ENCODE assay signal across 13 mouse cellular contexts in genomic region chr10:75676286-75676685, GRCm38 (mm10). TPM values are rescaled to one million over a fixed set of nuclear protein-coding genes. Genes with fewer than 3 reads are reported as not detected.
DNase-seq lines count a peak whose midpoint lies in the region; ATAC-seq and TF ChIP-seq lines count a peak whose summit lies in the region.
"Had no signal": no experiment of that assay in that cellular context is flagged by ENCODE, and none has a peak within 500 bp of the region (broad histone marks: within the 10 kb centered on the region; RNA-seq: fewer than 3 reads in every experiment).

No protein-coding gene starts in this region.

- ATAC-seq in forebrain, embryonic 13.5 days, result no peak
- no peak for ATAC-seq in intestine, postnatal 0 days
- ATAC-seq: midbrain, embryonic 16.5 days had no signal

- no peak for DNase-seq in forebrain, embryonic 10.5 days (ENCODE audit: extremely low spot score, low spot score)
- no peak for DNase-seq in layer of hippocampus, adult 2 months (ENCODE audit: low spot score in 2 of 2)
- no peak for DNase-seq in layer of hippocampus, adult 11-12 months (ENCODE audit: low spot score)
- peak; percentile 52 for DNase-seq in NIH3T3 (ENCODE audit: low read depth)
- DNase-seq in adrenal gland, adult 8-10 months, result no peak
- DNase-seq in neural tube, embryonic 10.5 days (ENCODE audit: extremely low spot score, low spot score), result no peak
- DNase-seq: adrenal gland, postnatal 25 days; cerebellum, adult 18-20 months; right cerebral cortex, postnatal 4 days; thymus, postnatal 36 days had no signal

- 88% methylated on average over 2 of the region's 2 CpGs for WGBS in forebrain, embryonic 10.5 days
- 87% methylated on average over 2 of the region's 2 CpGs for WGBS in forebrain, embryonic 13.5 days
- 73% methylated on average over 2 of the region's 2 CpGs for WGBS in intestine, postnatal 0 days

- H3K27ac ChIP-seq in forebrain, embryonic 10.5 days, result 0 out of 2 replicates have a peak overlapping the region, but pooled peaks have one; percentile 21
- H3K27ac ChIP-seq in forebrain, embryonic 13.5 days, result no peak overlapping the region
- H3K27ac ChIP-seq in layer of hippocampus, adult 2 months, result peak overlapping the region; percentile 88
- H3K27ac ChIP-seq in intestine, postnatal 0 days (ENCODE audit: low read depth, low read length), result peak overlapping the region; percentile 54

- peaks cover 96% of the 10 kb centered on the region for H3K36me3 ChIP-seq in forebrain, embryonic 10.5 days (replicated peaks)
- peaks cover 68% of the 10 kb centered on the region for H3K36me3 ChIP-seq in forebrain, embryonic 13.5 days (ENCODE audit: poor library complexity, severe bottlenecking)
- peaks cover 7% of the 10 kb centered on the region; the same call in 1 of the 2 replicates for H3K36me3 ChIP-seq in intestine, postnatal 0 days (ENCODE audit: control insufficient read depth, insufficient read depth)

- no peak overlapping the region for H3K4me3 ChIP-seq in forebrain, embryonic 10.5 days
- H3K4me3 ChIP-seq in forebrain, embryonic 13.5 days, result no peak overlapping the region
- no peak overlapping the region for H3K4me3 ChIP-seq in layer of hippocampus, adult 2 months
- H3K4me3 ChIP-seq in intestine, postnatal 0 days (ENCODE audit: low read depth, low read length), result no peak overlapping the region

- TF ChIP-seq CTCF in layer of hippocampus, adult 2 months (conservative IDR thresholded peaks at IDR 0.05), result no peak
- 0 out of 2 replicates have a peak, but pooled peaks have one; percentile 6 for TF ChIP-seq CTCF in intestine, postnatal 0 days (IDR thresholded peaks at IDR 0.05; ENCODE audit: low read depth)

- H3K27me3 ChIP-seq in forebrain, embryonic 10.5 days (ENCODE audit: poor library complexity, severe bottlenecking), result no peaks in the 10 kb centered on the region
- no peaks in the 10 kb centered on the region for H3K27me3 ChIP-seq in forebrain, embryonic 13.5 days
- H3K27me3 ChIP-seq in intestine, postnatal 0 days (replicated peaks; ENCODE audit: control insufficient read depth, insufficient read depth, low read length), result no peaks in the 10 kb centered on the region

- H3K9ac ChIP-seq in forebrain, embryonic 13.5 days, result no peak overlapping the region
- H3K9ac ChIP-seq in intestine, postnatal 0 days (ENCODE audit: low read depth, low read length), result no peak overlapping the region

- peaks cover 12% of the 10 kb centered on the region for H3K4me1 ChIP-seq in forebrain, embryonic 10.5 days
- no peaks in the 10 kb centered on the region for H3K4me1 ChIP-seq in forebrain, embryonic 13.5 days
- H3K4me1 ChIP-seq in intestine, postnatal 0 days (replicated peaks; ENCODE audit: control insufficient read depth, insufficient read depth, low read length), result peaks cover 18% of the 10 kb centered on the region

- no peaks in the 10 kb centered on the region for H3K9me3 ChIP-seq in forebrain, embryonic 10.5 days
- H3K9me3 ChIP-seq in forebrain, embryonic 13.5 days (replicated peaks), result no peaks in the 10 kb centered on the region
- no peaks in the 10 kb centered on the region for H3K9me3 ChIP-seq in intestine, postnatal 0 days (ENCODE audit: control insufficient read depth)

- no peak overlapping the region for H3K4me2 ChIP-seq in forebrain, embryonic 13.5 days
- H3K4me2 ChIP-seq in intestine, postnatal 0 days (replicated peaks; ENCODE audit: low read depth), result no peak overlapping the region

RNA-seq across cellular contexts. Expression of gene Susd2, which starts 32.5 kb away (rescaled TPM):
- 0.99 and 1.0 TPM in 2 replicates for polyA plus RNA-seq in forebrain, embryonic 10.5 days (2016; fragmentation: Nextera tagmentation; extraction: Ambion mirVana)
- 0.97 and 1.1 TPM in 2 replicates for polyA plus RNA-seq in forebrain, embryonic 13.5 days (2015; fragmentation: Nextera tagmentation; extraction: Ambion mirVana)
- 1 to 10 TPM; 2.1 TPM for total RNA-seq in layer of hippocampus, adult 2 months (2021)
- 35.1 and 37.2 TPM in 2 replicates for polyA plus RNA-seq in intestine, postnatal 0 days (2015; fragmentation: Nextera tagmentation; extraction: Ambion mirVana)
- 10 to 100 TPM in 2 of 4 experiments, 1 to 10 TPM in 2; 9.4 to 15.1 (median 11.5) TPM for total RNA-seq in adrenal gland, adult 8-10 months (2022)

Comparison
In these comparisons a context has a peak if more than half of its experiments do, and no peak if none do; other contexts are left out.
1. RNA of gene Susd2, which starts 32.5 kb away (polyA plus RNA-seq): 35.1 to 37.2 TPM in intestine, postnatal 0 days; 0.99 to 1.0 TPM in forebrain, embryonic 10.5 days and 0.97 to 1.1 TPM in forebrain, embryonic 13.5 days; every median in the first group is over 10 times any median in the second.